Mouse (Mus musculus): ENCODE measurements around the gene Aen. TPM values are rescaled to one million over a fixed set of nuclear protein-coding genes. Genes with fewer than 3 reads are reported as not detected.

Gene Aen
- total RNA-seq, 1 experiment from 2014 or later = 36.2 TPM

DNA sequence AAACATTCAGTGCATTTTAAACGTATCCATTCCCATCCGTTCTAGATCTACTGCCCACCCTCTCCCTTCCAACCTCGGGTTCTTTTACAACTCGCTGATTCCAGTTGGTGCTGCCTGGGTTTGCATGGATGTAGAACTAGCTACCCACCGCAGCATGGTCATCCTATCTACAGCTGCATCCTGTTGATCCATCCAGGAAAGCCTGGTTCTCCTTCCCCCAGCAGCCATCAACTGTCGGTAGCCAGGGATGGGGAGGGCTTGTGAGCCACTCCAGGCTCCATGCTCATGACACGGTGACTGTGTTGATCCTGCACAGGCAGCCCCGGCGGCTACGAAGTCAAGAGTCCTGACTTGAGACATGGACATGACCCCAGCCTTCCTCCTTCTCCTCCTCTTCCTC, 1.7 kb upstream of the Aen start:
- no peak for DNase-seq

- no peak for DNase-seq
Observed at GRCm38 (mm10) chr7:78895021-78895652, 517 bp upstream of the Aen start.

- no peak for DNase-seq
Observed at GRCm38 (mm10) chr7:78897567-78897966, 1.9 kb downstream of the Aen start.

DNA sequence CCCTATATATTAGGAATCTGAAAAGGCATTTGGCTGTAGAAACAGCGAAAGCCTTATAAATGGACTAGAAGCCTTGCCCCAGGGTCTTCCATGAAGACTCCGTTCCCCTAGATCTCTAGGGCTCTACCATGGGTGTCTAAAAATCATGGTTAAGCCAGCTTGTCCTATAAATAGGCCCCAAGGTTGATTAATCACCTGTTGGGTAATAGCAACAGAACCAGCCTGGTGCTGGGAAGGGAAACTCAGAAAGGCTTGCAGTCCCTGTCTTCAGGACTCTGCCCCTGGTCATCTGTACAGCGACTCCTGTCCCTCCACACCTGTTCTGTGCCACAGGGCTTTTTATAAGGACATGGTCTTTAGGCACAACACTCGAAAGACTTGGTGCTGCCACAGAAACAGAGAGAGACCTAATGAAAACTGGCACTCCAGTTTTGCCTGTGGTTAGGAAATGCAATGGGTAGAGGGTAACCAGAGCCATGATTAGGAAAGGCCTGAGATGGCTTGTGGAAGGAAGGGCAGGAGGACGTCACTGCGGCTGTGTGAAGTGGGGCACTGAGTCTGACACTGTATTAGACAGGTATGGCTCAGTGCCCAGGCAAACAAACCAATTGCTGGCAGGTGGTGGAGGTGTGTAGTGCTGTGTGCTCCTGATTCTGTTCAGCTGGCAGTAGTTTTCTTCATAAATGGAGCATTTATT, 7.7 kb downstream of the Aen start:
- no peak for DNase-seq

GRCm38 (mm10) chr7:78904175-78904574, 8.5 kb downstream of the Aen start:
- DNase-seq = no peak

DNA sequence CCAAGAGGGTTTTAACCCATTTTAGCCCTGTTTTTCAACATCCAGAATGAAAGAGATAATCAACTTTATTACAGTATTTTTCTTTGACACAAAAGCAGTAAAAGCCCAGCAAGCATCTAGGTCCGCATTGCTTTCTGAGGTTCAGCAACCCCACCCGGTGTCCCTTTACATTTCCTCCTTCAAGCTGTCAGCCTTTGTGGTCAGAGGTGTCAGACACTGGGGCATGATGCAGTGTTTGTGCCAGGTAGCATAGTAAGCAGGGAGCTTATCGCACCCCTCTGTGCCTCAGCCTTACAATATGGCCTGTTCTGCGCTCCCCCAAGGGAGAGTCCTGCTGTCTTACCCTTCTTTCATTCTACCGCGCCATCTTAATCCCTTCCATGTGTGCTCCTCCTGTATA, 13.4 kb downstream of the Aen start:
- DNase-seq = no peak

DNA sequence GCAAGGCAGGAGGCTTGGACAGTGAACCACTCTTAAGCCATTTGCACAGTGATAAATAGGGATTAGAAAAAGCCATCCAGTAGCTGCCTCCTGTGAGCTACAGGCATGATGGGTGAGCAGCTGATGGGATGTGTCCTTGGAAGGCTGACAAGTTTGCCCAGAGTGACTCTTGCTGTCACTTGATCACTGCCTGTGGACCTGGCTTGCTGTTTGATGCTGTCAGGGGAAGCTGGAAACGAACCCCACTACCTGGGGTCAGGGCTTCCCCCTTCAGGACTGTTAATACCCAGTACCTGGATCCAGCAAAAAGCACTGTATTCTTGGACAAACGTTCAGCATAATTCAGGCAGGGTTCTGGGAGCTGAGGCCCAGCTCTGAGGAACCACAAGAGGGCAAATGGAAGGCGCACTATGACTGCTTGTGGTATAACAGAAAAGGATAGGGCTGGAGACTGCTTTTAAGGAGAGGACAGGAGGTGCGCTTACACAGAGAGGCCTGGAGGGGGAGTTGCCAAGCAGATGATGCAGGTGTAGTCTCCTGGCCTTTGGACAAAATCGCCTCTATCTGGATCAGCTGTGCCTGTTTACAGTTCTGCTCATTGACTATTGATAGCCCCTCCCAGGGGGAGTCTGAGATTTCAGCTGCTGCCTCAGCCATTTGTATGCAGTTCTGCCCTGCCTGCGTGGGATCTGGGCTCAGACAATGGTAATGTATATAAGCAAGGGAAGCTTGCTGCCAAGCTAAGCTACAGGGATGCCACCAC, 14.9 kb downstream of the Aen start:
- no peak for DNase-seq

DNA sequence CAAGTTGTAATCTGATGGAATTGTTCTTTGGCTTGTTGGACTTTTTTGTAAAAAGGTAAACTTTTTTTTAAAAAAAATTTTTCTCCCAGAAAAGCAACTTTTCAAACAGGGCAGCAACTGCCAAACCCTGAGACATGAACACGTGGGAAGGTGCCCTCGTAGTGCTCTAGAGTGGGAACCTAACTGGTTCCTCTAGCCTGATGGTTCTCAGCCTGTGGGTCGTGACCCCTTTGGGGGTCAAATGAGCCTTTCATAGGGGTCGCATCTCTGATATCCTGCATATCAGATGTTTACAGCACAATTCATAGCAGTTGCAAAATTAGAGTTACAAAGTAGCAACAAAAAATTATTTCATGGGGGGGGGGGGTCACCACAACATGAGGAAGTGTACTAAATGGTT, 15.6 kb downstream of the Aen start:
- DNase-seq = no peak

DNA sequence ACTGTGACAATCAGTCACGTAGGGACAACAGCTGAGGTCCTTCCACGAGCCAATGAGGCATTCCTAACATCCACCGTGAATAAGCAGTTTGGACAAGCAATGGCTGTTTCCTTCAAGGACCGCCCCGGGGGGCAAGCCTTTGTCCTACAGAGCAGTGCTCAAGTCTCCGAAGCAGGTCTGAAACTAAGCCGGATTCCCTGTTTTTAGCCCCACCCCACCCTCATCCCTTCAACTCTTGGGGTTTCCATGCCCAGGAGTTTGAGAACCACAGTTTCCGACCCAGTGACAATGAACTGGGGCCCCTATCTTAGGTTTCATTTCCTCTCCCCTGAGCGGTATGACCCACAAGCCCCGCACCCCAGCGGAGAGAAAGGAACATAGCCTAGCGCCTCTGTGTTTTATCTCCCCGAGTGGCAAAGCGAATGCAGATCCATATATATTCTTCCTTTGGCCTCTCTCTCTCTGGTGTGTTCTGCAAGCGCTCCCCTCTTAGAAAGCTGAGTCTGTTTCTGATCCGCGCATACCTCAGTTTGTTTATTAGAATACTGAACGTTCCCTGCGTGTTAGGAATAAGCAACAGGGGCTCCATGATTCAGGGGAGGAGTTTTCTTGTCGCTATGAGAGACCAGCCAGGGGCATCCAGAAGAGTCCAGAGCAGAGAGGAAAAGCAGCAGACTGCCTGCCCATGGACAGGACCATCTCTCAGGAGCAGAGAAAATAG, 16.8 kb downstream of the Aen start:
- DNase-seq = no peak

GRCm38 (mm10) chr7:78912974-78913474, 17.4 kb downstream of the Aen start, which contains the start of gene Isg20:
Gene Isg20 (plus strand): TSS chr7:78913424.
- DNase-seq = no peak

DNA sequence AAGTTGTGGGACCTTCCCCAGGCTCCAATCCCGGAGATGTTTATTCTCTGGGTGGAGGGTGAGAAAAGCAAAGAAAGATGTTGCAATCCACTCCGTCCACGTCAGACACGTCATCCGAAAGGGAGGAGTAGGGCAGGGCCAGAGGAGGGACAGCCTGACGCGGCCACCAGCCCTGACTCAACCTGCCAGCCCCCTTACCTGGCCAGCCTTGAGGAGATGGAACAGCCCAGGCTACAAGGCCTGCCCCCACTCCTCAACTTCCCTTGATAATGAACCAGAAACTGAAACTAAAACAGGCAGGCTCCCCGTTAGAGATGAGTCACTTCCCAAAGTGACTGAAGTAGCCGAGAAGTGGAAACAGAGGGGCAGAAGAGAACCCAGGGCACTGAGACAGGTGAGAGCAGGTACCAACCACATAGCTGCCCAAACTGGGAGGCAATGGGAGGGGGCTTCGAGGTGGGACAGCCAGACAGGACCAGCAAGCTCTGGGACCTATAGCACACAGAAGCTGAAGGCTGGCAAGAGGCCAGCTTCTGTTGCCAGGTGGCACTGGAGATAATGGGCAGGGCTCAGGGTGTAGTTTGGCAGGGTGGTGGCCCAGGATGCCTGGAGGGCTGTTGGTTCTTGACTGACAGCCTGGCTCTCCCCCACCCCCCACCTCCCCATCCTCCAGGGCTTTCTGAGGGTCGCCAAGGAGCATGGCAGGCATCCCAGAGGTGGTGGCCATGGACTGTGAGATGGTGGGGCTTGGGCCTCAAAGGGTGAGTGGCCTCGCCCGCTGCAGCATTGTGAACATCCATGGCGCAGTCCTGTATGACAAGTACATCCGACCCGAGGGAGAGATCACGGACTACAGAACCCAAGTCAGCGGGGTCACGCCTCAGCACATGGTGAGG, 18.2 kb downstream of the Aen start:
- DNase-seq = peak; percentile 62

DNA sequence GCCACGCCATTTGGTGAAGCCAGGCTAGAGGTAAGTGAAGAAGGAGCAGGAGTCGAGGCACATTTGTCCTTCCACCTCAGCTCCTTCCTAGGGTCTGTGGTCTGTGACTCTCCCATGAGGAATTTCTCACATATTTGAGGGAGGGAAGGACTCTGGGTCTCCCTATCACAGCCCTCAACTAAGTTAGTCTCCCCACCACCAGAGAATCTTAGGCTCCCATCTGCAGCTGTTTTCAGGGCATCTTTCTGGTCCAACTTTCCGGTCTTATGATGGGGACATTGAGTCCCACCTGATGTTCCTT, 18.8 kb downstream of the Aen start:
- DNase-seq = no peak

DNA sequence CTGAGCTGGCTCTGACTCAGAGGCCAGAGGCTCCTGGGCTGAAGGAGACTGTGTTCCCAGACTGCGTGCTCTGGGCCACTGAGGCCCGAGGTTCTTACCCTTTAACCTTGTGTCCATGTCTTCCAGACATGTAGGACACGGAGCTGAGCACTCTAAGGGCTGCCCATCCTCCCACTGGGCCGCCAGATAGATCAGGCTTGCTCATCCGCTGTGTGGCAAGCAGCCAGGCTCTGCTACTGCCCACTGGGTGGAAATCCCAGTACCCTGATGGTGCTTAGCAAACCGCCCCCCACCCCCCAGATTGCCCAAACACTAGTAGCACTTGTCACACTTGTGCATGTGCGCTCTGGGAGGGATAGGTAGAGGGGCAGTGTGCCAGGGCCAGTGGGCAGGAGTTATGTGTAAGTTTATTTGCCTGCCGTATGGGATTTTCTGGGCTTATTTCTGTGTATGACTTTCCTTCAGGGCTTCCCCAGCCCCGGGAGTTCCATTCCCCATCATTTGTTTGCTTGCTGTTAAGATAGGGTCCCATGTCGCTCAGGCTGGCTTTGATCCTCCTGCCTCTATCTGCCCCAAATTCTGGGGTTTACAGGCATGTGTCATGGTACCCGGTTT, 19.3 kb downstream of the Aen start:
- no peak for DNase-seq

DNA sequence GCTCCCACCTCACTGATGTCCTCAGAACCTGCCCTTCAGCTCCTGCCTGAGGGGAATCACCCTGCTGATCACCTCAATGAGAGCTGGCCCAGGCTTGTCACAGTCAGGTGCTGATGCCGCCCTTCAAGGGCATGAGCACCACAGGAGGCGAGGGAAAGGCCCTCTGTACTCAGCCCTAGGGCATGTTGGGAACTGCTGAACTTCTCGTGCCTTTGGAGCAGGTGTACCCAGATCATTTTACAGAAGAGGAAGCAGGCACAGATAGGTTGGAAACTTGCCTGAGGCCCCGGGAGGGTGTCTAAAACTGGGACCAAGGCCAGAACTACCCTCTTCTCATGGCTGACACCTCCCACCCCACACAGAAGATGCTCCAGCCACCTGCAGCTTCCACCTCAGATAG, 23.0 kb downstream of the Aen start:
- DNase-seq = no peak

GRCm38 (mm10) chr7:78922506-78922905, 26.9 kb downstream of the Aen start:
- DNase-seq = no peak

- DNase-seq = peak; percentile 69
Observed at GRCm38 (mm10) chr7:78924300-78924699, 28.6 kb downstream of the Aen start.

GRCm38 (mm10) chr7:78924796-78925195, 29.1 kb downstream of the Aen start:
- no peak for DNase-seq

- DNase-seq = no peak
Observed at GRCm38 (mm10) chr7:78925680-78926079, 30.0 kb downstream of the Aen start.

DNA sequence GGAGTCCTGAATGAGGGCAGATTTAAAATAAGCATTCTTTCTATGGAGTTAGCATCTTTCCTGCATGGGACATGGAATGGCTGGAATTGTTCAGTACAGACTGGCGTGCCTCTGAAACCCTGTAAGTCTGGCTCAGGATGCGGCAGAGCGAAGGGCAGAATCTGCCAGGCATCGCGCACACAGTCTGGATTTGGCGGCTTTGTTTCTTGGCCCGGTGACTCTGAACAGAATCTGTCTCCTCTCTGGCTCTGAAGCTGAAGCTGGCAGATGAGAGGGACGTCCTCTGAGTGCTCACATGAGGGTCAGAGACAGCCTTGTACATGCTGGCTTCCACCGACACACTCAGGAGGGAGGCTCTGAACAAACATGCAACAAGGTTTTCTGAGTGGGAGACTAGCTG, 30.5 kb downstream of the Aen start:
- no peak for DNase-seq

DNA sequence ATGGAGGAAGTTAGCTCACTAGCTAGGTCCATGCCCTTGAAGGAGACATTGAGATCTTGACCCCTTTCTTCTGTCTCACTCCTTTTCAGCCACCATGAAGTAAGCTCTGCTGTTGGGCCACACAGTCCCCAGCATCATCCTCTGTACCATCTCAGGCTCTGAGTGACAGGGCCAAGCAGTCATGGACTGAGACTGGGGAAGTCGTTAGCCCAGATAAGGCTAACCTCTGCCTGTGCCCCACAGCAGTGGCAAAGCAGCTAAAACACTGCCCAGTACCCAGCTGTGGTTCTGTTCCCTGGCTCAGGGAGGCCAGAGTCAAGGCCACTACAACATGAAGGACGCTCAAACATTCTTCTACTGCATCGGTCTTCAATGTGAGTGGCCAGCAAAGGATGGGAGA, 31.6 kb downstream of the Aen start:
- no peak for DNase-seq

DNA sequence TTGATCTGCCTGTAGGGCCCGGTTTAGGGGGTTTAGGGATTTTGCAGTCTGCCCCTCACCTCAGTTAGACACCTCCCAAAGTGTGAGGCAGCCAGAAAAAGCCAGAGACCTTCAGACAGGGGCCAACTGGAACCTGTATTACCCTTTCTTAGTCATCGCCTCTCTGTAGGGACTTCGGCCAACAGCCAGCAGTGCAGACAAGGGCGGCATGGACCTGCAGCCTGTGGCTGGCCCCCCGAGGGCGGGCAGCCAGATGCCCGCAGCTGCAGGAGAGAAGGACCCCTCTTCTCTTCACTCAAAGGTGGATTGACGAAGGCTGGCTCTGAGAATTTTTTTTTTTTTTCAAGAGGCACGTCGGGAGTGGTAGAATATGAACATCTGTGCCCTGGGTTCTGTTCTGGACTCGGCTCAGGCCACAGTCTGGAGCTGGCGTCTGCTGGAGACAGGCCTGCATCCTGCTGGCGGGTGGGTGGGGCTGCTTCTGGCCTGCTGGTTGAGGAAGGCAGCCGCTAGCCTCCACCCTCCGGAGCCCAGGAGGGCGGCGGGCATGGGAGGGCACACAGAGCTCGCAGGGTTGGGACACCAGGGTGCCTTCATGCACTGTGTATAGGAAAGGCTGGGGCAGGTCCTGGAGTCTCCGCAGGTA, 43.4 kb downstream of the Aen start:
- no peak for DNase-seq
